Mouse (Mus musculus) spleen, postnatal 0 days (tissue): Measurements from ENCODE around the gene E130218I03Rik. TPM values are rescaled to one million over a fixed set of nuclear protein-coding genes. Genes with fewer than 3 reads are reported as not detected.

Experiments
- polyA plus RNA-seq: library from polyadenylated mRNA; unstranded; fragments of >200 nt; fragmentation: Nextera tagmentation; extraction: Ambion mirVana; gene quantifications from 2 replicates; pipeline ENCODE4 v1.2.1, GENCODE M21; 2015

E130218I03Rik gene
- 0.17 and 0.51 TPM in 2 replicates for polyA plus RNA-seq

GRCm38 (mm10) chr4:134243516-134244250, at the start of gene E130218I03Rik:
Gene E130218I03Rik, plus strand, starts transcription at chr4:134243662.

GRCm38 (mm10) chr4:134202904-134203303, 40.6 kb upstream of the E130218I03Rik start, which contains the start of gene Gm7534:
Gene Gm7534, minus strand, starts transcription at chr4:134203004.

GRCm38 (mm10) chr4:134227194-134227593, 16.3 kb upstream of the E130218I03Rik start, which contains the start of gene Catsper4:
Gene Catsper4, minus strand, starts transcription at chr4:134227383.

GRCm38 (mm10) chr4:134238279-134238651, 5.2 kb upstream of the E130218I03Rik start, which contains the start of gene Cnksr1:
Gene Cnksr1, minus strand, starts transcription at chr4:134238399.

GRCm38 (mm10) chr4:134245148-134245843, 1.8 kb downstream of the E130218I03Rik start, which contains the start of gene Zfp593:
Gene Zfp593, minus strand, starts transcription at chr4:134245592.

GRCm38 (mm10) chr4:134246719-134247258, 3.3 kb downstream of the E130218I03Rik start, which contains the start of gene Gm30191:
Gene Gm30191, plus strand, starts transcription at chr4:134246935.

GRCm38 (mm10) chr4:134253722-134254324, 10.4 kb downstream of the E130218I03Rik start, which contains the start of gene Grrp1:
Gene Grrp1, minus strand, starts transcription at chr4:134254106.

GRCm38 (mm10) chr4:134287575-134288025, 44.1 kb downstream of the E130218I03Rik start, which contains the start of gene Pdik1l:
Gene Pdik1l, minus strand, starts transcription at chr4:134287895.

Other genes starting within 250 kb of the E130218I03Rik start
- 17.5 and 18.5 TPM in 2 replicates for gene Dhdds, start 242.7 kb upstream of the E130218I03Rik start, polyA plus RNA-seq
- gene Lin28a, start 224.8 kb upstream of the E130218I03Rik start, polyA plus RNA-seq = 1.3 and 2.2 TPM in 2 replicates
- 0.08 and 0.15 TPM in 2 replicates for gene Zfp683, start 189.8 kb upstream of the E130218I03Rik start, polyA plus RNA-seq
- 1.9 TPM in 2 replicates for gene Crybg2, start 182.8 kb upstream of the E130218I03Rik start, polyA plus RNA-seq
- 274 and 378 TPM in 2 replicates for gene Cd52, start 148.6 kb upstream of the E130218I03Rik start, polyA plus RNA-seq
- 3.3 and 4.5 TPM in 2 replicates for gene Ubxn11, start 141.1 kb upstream of the E130218I03Rik start, polyA plus RNA-seq
- 386 and 481 TPM in 2 replicates for gene Sh3bgrl3, start 114.9 kb upstream of the E130218I03Rik start, polyA plus RNA-seq
- 113 and 118 TPM in 2 replicates for gene Cep85, start 56.5 kb upstream of the E130218I03Rik start, polyA plus RNA-seq
- gene Gm7534, start 40.7 kb upstream of the E130218I03Rik start, polyA plus RNA-seq = not detected in 2 replicates
- gene Catsper4, start 16.3 kb upstream of the E130218I03Rik start, polyA plus RNA-seq = not detected in 2 replicates
- 0.16 TPM in 2 replicates for gene Cnksr1, start 5.3 kb upstream of the E130218I03Rik start, polyA plus RNA-seq
- 12.5 and 13.6 TPM in 2 replicates for gene Zfp593, start 1.9 kb downstream of the E130218I03Rik start, polyA plus RNA-seq
- not detected in 2 replicates for gene Gm30191, start 3.3 kb downstream of the E130218I03Rik start, polyA plus RNA-seq
- 8.5 and 9.0 TPM in 2 replicates for gene Grrp1, start 10.4 kb downstream of the E130218I03Rik start, polyA plus RNA-seq
- 14.1 and 15.3 TPM in 2 replicates for gene Pdik1l, start 44.2 kb downstream of the E130218I03Rik start, polyA plus RNA-seq
- gene Trim63, start 71.5 kb downstream of the E130218I03Rik start, polyA plus RNA-seq = 0.41 and 0.76 TPM in 2 replicates
- 0.57 and 0.70 TPM in 2 replicates for gene Slc30a2, start 99.5 kb downstream of the E130218I03Rik start, polyA plus RNA-seq
- gene Extl1, start 140.2 kb downstream of the E130218I03Rik start, polyA plus RNA-seq = 0.38 and 0.48 TPM in 2 replicates
- 4.3 and 6.0 TPM in 2 replicates for gene Pafah2, start 152.7 kb downstream of the E130218I03Rik start, polyA plus RNA-seq
- gene Stmn1, start 224.7 kb downstream of the E130218I03Rik start, polyA plus RNA-seq = 682 and 691 TPM in 2 replicates